Mouse (Mus musculus): Measurements from ENCODE around the gene Dusp3. TPM values are rescaled to one million over a fixed set of nuclear protein-coding genes. Genes with fewer than 3 reads are reported as not detected.

Gene Dusp3
- total RNA-seq, 2 experiments from 2014 or later: 149 to 155 TPM

DNA sequence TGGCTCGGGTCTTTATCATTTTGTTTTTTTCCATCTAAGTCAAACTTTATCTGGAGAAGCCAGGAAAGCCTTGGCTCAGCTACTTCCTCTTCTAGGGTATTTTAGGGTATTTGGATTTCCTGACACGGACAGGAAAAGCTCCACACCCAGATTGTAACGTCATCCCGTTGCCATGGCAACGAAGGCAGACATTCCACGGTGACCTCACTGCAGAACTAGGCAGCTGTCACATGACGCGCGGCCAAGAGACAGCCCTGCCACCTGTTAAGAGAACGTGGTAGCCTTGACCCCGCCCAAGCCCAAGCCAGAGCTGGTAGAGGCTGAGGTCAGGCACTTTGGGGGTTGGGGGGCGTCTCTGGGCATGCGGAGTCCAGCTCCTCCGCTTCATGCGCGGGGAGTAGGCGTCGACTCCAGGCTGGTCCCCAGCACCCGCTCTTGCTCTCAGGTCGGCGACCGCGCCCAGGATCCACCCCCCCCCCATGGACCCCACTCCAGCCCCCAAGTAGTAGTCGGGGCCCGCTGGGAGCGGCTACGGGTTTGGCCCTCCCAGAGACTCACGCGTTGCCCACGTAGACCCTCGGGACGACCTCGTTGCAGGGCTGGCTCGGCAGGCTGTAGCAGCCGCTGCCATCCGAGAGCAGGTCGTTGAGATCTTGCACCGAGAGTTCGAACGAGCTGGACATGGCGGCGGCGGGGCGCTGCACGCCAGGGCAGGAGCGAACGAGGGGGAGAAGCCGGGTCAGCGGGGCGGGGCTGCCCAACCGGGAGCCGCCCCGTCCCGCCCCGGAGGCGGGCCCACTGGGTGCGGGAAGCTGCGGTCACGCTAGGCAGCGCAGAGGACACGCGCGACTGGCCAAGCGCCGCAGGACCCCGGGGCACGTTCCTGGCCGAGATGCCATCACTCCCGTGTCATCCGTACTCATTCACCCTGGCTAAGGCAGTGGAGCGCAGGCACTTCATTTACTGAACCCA lies 2.5 kb downstream of the Dusp3 start, which contains the start of gene Cfap97d1:
TSS of gene Cfap97d1 (plus strand) at position 226 of the 972 bp plus-strand sequence.
- peak; percentile 95 for DNase-seq (ENCODE audit: low spot score in 2 of 2)
- Histone ChIP-seq H3K27ac (peak within 1 kb of the TSS; percentile 96), H3K4me3 (peak within 1 kb of the TSS; percentile 79)
- TF ChIP-seq CTCF (conservative IDR thresholded peaks at IDR 0.05): no peak; the same call in 1 of the 2 replicates

DNA sequence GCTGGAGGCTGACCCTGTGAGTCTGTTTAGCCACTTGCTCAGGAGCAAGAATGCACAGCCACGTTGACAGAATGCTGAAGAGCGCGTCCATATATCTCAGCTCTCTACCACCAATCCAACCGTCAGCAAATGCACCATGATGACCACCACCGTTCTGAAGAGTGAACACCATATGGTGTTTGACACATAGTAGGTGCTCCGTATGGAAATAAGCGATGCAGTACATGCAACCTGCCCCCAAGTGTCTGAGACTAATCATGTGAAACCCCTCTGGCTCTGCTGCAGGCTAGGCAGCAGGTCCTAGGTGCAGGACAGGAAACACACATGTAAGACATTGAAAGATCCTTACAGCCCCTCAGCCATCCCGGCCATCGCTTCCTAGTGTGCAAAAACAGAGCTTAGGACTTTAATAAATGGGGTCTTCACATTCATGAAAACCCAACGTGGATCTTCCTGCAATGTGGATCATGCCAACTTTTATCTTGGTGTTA lies 3.3 kb downstream of the Dusp3 start:
- DNase-seq (ENCODE audit: low spot score in 2 of 2): no peak
- Histone ChIP-seq H3K4me3 (peak overlapping the region; percentile 79), H3K27ac (peak overlapping the region; percentile 96)
- TF ChIP-seq CTCF (conservative IDR thresholded peaks at IDR 0.05): no peak

DNA sequence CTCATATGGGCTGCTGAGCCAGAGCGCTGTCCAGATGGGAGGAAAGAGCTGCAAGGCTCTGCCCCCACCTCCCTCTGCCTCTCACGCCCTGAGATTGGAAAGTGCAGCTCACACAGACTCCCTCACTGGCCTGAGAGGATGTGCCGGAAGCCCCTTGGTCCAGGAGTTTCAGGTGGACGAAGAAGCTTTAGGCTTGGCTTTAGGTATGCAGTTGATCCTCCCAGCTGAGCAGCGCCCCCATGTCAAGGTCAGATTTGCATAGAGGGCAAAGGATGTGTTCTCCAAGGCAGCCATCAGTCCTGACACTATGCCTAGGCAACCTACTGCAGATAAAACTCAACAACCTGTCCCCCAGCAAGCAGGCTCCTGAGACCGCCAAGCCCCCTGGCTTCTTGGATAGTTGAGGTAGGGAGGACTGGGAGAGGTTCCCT lies 3.8 kb downstream of the Dusp3 start:
- H3K4me3 ChIP-seq: peak overlapping the region; percentile 79
- H3K27ac ChIP-seq: peak overlapping the region; percentile 96
- TF ChIP-seq CTCF (conservative IDR thresholded peaks at IDR 0.05): no peak
- DNase-seq (ENCODE audit: low spot score in 2 of 2): no peak

DNA sequence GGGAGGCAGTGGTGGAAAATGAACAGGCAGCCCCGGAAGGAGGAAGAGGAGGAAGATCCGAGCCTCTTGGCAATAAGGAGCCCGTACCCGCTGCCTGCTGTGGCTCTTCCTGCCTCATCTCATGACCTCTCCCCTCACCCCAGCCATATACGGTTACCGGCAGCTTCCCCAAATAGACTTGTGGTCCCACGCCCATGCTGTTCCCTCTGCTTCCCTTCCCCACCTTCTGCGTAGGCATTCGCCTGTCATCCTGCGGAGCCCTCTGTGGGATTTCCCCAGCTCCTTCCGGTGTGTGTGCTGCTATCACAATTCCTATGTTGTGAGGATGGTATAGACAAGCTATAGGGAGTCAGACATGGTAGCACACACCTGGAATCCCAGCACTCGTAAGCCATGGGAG lies 5.0 kb downstream of the Dusp3 start:
- DNase-seq (ENCODE audit: low spot score in 2 of 2): no peak
- H3K4me3 ChIP-seq: peak overlapping the region; percentile 17; the same call in 1 of the 2 replicates
- H3K27ac ChIP-seq: peak overlapping the region; percentile 46; the same call in 1 of the 2 replicates
- no peak for TF ChIP-seq CTCF (conservative IDR thresholded peaks at IDR 0.05)

DNA sequence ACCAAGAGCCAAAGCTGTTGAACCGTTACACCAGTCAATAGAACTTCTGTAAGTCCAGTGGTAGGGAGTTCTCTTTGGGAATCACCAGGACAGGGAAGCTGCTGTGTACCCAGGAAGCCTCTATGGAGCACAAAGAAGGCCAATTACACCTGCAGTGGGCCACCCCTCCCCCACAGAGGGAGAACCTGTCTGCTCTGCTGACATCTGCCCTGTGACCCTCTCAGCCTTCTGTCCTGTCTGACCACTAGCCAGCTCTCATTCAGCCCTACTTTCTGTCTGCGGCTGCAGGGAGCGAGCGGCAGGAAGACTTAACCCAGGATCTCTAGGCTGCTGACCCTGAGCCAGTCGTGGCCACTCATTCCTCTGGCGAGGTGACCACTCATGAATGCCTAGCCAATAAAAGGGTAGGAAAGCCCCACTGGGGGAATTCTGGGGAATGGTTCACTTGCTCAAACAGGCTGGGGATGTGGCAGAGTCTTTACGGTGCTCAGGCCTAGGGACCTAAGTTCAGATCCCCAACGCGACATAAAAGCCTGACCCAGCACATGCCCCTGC lies 6.1 kb downstream of the Dusp3 start:
- Histone ChIP-seq H3K4me3 (no peak overlapping the region), H3K27ac (no peak overlapping the region)
- DNase-seq (ENCODE audit: low spot score in 2 of 2): no peak
- TF ChIP-seq CTCF (conservative IDR thresholded peaks at IDR 0.05): no peak

DNA sequence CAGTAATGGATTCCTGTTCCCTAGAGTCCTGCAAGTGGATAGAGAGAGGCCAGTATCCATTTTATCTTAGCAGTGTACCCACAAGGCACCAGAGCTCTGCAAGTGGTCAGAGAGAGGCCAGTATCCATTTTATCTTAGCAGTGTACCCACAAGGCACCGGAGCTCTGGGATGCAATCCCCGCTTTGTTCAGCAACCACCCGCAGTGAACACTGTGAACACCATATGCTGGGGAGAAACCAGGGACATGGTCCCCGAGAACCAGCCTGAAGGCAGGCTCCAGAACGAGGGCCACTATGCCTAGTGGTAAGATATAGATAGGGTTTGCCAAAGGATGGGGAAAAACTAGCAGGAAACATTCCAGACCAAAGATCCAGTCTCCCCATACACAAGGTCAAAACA lies 7.7 kb downstream of the Dusp3 start:
- TF ChIP-seq CTCF (conservative IDR thresholded peaks at IDR 0.05): no peak
- DNase-seq (ENCODE audit: low spot score in 2 of 2): no peak
- Histone ChIP-seq H3K4me3 (no peak overlapping the region), H3K27ac (no peak overlapping the region)

DNA sequence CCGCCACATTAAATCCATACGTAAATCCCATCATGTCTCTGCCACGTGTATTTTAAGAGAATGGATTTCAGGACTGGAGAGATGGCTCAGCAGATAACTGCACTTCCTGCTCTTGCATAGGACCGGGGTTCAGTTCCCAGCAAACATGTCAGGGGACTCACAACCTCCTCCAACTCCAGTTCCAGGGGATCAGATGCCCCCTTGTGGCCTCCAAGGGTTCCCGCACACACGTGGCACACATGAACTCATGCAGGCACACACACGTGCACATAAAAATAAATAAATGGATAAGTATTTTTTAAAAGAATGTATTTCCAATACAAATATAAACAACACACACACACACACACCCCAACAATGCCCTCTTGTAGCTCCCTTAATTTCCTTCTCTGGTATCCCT lies 9.9 kb downstream of the Dusp3 start:
- Histone ChIP-seq H3K4me3 (no peak overlapping the region), H3K27ac (no peak overlapping the region)
- TF ChIP-seq CTCF (conservative IDR thresholded peaks at IDR 0.05): peak; percentile 55
- DNase-seq (ENCODE audit: low spot score in 2 of 2): no peak

DNA sequence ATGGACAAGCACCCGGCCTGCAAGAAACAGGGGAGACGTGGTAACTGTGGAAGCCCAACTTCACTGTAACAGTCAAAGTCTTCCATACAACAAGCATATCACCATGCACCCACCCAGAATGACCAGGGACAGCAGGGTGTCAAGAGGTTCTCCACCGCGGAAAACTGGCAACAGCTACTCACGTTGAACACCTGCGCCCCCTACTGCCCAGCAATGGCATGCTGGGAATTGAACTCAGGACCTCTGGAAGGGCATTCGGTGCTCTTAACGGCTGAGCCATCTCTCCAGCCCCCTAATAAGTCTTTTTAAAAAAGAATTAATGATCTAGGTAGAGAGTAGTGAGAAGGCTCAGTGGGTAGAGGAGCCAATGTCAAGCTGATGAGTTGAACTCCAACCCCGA lies 11.9 kb downstream of the Dusp3 start:
- no peak for DNase-seq (ENCODE audit: low spot score in 2 of 2)
- H3K27ac ChIP-seq: no peak overlapping the region

DNA sequence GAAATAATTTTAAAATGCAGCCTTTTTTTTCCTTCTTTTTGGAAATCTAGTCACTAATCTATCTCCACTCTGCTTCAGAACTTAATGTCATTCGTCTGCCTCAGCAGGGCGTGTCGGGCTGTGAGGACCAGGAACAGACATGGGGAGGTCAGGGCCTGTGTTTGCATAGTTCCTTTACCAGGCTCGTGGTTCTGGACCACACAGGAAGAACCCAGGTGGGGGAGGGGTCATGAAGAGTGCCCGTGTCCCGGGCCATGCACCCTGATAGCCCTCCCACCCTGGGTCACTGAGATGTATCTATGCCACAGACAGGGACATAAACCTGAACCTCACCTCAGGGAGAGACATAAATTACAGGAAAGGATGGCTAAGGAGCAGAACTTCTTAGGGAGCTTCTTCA lies 12.6 kb downstream of the Dusp3 start:
- no peak for TF ChIP-seq CTCF (conservative IDR thresholded peaks at IDR 0.05)

More for the DNA sequence above, 11.9 kb downstream of the Dusp3 start:
- peak; percentile 77 for TF ChIP-seq CTCF (conservative IDR thresholded peaks at IDR 0.05)
- no peak overlapping the region for H3K4me3 ChIP-seq

DNA sequence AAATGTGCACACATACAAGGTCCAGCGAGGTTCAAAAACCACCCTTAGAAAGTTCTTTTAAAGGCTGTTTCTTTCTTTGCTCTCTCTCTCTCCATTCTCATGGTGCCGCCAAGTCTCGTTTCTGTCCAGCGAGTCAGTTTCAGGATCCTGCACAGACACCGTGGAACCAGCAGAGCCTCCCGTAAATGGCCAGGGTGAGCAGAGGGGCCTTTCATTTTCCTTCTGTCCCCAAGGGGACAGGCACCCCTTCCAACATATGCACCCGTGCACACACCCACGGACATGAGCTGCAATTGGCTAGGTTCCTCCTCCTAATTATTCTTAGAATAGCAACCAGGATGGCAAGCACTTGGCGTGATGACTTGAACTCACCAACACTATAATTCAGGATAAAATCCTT lies 13.3 kb downstream of the Dusp3 start:
- Histone ChIP-seq H3K27ac (no peak overlapping the region), H3K4me3 (no peak overlapping the region)
- no peak for TF ChIP-seq CTCF (conservative IDR thresholded peaks at IDR 0.05)
- DNase-seq (ENCODE audit: low spot score in 2 of 2): no peak

More for the DNA sequence above, 12.6 kb downstream of the Dusp3 start:
- H3K27ac ChIP-seq: no peak overlapping the region
- no peak overlapping the region for H3K4me3 ChIP-seq
- DNase-seq (ENCODE audit: low spot score in 2 of 2): no peak

DNA sequence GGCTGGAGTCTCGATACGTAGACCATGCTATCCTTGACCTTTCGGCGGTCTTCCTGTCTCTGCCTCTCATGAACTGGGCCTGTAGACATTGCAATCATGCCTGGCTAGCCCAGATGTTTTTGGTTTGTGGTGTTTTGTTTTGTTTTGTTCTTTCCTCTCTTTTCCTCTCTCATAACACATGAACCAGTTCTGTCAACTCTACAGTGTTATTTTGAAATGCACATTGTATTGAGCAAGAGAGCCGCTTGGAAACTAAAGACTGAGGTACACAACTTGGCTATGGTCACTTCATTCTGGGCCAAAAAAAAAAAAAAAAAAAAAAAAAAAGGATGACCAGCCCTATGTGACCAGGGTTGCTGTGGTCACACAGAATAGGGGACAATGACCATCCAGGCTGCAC lies 14.2 kb downstream of the Dusp3 start:
- no peak for DNase-seq (ENCODE audit: low spot score in 2 of 2)
- no peak overlapping the region for H3K4me3 ChIP-seq
- no peak overlapping the region for H3K27ac ChIP-seq
- no peak for TF ChIP-seq CTCF (conservative IDR thresholded peaks at IDR 0.05)

DNA sequence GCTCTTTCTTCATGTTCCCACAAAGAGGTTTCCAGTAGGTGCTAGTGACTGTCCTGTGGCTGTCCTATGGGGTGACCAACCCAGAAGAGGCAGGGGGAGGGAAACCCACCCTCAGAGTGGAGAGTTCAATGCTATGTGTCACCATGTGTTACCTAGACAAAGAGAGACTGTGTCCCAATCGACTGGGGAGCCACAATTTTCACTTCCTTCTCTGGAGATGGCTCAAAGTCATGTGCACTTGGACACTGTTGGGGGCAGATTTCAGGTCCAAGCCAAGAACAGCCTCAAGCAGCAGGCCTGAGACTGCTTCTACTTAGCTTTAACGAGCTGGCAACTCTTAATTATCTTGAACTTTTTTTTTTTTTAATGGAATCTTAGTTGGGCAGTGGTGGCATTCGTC lies 14.7 kb downstream of the Dusp3 start:
- TF ChIP-seq CTCF (conservative IDR thresholded peaks at IDR 0.05): no peak
- no peak overlapping the region for H3K4me3 ChIP-seq
- no peak overlapping the region for H3K27ac ChIP-seq
- DNase-seq (ENCODE audit: low spot score in 2 of 2): no peak

DNA sequence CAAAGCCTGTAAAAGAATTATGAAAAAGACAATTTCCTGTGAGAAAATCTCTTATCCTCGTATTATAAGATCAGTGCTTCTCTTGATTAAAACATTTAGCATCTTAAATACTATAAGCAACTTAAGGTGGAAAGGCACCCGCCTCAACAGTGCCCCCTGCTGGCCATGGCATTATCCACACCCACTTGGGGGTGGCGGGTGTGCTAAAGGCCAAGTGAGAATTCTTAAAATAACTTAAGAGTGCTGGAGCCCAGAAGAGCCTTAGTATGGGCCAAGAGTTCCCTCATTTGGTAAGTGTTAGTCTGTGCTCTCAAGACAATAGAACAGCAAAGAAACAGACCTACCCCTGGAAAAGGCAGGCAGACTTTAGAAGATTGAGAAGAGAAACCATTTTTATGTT lies 15.4 kb downstream of the Dusp3 start:
- no peak for DNase-seq (ENCODE audit: low spot score in 2 of 2)
- TF ChIP-seq CTCF (conservative IDR thresholded peaks at IDR 0.05): peak; percentile 91
- H3K27ac ChIP-seq: no peak overlapping the region
- no peak overlapping the region for H3K4me3 ChIP-seq

All from layer of hippocampus, adult 2 months (tissue).